Mouse (Mus musculus): Measurements from ENCODE around the gene Dgkg. TPM values are rescaled to one million over a fixed set of nuclear protein-coding genes. Genes with fewer than 3 reads are reported as not detected.

The Dgkg gene
- polyA plus RNA-seq, 1 experiment from 2014 or later: 0.12 TPM

Other genes with a start within 250 kb of the Dgkg start
- gene Etv5, start 217.5 kb downstream of the Dgkg start, polyA plus RNA-seq (2014; fragmentation: Nextera tagmentation; extraction: Ambion mirVana): 12.8 and 17.5 TPM in 2 replicates
- gene Crygs, start 154.4 kb upstream of the Dgkg start, polyA plus RNA-seq (2014; fragmentation: Nextera tagmentation; extraction: Ambion mirVana): 0.26 TPM in 1 of 2 replicates, not detected in the other
- gene Tbccd1, start 200.4 kb upstream of the Dgkg start, polyA plus RNA-seq (2014; fragmentation: Nextera tagmentation; extraction: Ambion mirVana): 33.6 and 36.1 TPM in 2 replicates
- gene Dnajb11, start 200.6 kb upstream of the Dgkg start, polyA plus RNA-seq (2014; fragmentation: Nextera tagmentation; extraction: Ambion mirVana): 115 and 116 TPM in 2 replicates
- gene Ahsg, start 234.1 kb upstream of the Dgkg start, polyA plus RNA-seq (2014; fragmentation: Nextera tagmentation; extraction: Ambion mirVana): 0.11 TPM in 1 of 2 replicates, not detected in the other